Mouse (Mus musculus) urinary bladder, postnatal 36 days (tissue): Measurements from ENCODE around the gene Dhfr.

Experiments
- DNase-seq, 2 experiments: peaks; one replicate each; pipeline ENCODE4 v3.0.0; 2022; ENCODE audit warnings: low spot score in 2 of 2, mixed read lengths in 1 of 2

Gene Dhfr

DNA sequence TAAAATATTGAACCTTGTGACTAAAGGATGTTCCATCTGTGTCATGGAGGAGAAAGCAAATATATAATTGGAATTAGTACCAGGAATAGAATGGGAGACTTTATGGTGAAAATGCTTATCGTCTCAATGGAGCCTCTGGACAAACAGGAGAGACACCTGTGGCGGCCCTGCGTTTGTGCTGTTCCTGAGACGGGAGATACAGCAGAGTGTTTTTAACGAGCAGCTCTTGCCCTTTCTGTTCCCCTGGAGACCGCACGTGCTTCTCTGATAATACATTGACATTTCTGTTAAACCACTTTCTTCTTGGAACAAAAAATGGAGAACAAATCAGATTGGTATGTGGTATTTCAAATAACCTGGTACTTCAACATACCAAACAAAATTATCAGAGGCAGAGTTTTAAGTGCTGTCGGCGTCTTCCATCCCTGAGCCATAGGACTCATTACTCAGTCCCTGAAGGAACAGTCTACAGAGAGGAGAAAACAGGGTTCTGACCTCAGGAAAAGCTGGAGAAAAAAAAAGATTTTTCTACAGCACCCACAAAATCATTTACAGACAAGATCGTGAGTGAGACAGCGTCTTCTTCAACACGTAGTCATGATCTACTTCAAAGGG is 38.6 kb downstream of the Dhfr start:
- DNase-seq, result no peak

DNA sequence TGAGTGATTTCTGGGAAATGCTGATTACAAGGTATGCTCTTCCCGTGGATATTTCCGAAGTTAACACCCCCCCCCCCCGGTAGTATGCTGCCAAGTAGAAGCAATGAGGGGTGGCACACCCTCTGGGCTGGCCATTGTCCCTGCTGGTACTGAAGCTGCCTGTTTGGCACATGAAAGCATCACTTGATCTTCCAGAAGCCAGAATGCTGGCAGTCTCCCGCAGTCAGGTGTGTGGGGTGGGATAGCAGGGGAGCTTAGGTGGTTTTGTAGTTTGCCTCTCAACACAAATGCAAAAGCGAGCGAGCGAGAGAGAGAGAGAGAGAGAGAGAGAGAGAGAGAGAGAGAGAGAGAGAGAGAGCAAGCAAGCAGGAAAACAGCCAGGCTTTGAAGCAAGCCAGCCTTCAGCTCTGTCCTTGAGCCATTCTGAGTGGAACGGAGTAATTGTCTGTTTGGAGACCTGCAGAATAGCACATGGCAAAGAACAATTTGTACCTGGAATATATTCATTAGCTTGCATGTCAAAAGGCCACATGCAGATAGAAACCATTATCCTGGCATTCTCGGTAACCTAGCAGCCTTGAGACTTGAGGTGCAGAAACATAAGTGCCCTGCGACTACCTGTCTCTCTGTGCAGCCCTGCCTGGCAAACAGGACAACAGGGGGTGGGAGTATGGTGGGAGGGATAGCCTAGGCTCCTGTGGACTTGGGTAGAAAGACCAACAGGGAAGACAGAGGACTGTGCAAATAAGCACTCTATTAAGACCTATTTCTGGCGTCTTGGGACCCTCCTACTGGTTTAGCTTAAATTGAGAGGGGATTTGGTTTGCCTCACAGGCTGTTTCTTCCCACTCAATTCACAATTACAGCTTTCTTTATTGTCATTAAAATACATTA is 44.2 kb downstream of the Dhfr start:
- DNase-seq, result no peak

DNA sequence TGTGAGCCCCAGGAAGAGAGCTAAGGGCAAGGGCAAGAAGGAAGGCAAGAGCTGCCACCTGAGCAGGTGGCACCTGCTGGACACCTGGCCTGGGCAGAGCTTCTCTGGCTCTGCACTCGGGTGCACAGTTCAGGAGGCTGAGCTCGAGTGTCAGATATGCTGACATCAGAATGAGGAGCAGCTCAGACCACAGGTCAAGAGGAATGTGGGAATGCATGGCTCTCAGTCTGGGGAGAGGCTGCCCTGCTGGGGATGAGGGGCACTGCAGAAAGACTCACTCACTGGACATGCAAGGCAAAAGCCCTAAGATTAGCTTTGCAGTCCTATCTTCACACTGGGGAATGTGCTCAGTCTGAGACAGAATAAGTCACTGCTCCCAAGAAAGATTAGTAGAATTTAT is 47.5 kb downstream of the Dhfr start:
- DNase-seq, result no peak

DNA sequence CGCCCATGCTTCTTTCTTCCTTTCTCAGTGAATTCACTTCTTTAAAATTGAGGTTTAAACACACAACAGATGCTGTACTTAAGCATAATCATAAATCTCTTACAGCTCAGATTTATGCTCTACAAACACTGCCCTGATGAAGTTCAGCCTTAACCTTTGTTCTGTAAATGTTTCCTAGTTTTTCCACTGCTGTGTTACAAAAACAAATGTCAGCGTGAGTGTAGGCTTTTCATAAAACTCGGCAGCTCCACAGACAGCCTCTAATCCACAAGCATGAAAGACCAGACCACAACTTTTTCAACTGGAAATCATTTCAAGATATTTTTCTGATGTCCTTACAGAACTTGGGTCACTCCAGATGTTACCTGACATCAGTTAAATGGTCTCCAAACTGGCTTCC is 49.0 kb downstream of the Dhfr start:
- no peak for DNase-seq

DNA sequence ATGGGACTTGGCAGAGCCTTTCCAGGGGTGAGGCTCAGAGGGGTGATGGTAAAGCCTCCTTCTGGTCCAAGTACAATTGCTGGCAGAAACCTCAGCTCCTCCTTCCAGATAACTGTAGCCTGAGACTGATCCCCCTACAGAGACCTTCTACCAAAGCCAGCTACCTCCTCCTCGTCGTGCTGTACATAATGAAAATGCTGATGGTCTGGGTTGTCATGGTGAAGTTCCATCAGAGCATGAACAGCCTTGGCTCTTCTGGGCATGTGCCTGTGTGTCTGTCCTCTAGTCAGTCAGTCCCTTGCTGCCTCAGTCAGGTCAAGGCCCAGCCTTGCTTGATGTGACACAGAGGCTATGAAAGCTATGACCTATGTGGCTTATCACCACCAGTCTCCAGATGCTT is 56.0 kb downstream of the Dhfr start:
- no peak for DNase-seq

DNA sequence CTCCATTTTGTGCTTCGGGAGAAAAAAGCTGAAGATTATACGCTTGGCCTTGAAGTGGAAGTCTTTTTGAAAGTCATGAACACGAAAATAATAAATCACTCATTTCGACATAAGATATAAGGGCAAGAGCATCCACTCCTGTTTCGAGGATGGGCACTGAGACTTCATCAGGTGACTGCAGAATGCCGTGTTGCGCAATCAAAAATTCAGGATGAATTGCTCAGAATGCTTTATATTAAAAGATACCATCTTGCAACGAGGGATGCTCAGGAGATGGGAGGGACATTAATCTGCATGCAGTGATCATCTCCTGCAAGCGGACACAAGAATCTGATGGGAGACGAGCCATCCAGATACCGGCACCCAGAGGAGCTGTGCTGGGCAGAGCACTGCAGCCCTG is 65.1 kb downstream of the Dhfr start:
- no peak for DNase-seq

DNA sequence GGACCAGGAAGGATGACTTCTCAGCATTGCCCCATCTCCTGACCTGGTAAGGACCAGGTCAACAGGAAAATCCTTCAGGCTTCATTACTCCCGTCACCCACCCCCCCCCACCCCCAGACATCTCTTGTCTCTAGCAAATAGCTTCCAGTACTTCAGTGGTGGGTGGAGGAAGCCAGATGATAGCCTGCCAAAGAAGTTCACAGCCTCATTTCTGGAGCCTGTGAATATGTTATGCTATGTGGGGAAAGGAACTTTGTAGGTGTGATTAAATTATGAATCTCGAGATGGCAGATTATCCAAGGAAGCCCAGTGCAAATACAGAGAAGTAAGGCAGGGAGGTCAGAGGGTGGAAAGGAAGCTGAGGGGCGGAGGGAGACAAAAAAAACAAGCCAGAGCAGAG is 69.2 kb downstream of the Dhfr start:
- no peak for DNase-seq

DNA sequence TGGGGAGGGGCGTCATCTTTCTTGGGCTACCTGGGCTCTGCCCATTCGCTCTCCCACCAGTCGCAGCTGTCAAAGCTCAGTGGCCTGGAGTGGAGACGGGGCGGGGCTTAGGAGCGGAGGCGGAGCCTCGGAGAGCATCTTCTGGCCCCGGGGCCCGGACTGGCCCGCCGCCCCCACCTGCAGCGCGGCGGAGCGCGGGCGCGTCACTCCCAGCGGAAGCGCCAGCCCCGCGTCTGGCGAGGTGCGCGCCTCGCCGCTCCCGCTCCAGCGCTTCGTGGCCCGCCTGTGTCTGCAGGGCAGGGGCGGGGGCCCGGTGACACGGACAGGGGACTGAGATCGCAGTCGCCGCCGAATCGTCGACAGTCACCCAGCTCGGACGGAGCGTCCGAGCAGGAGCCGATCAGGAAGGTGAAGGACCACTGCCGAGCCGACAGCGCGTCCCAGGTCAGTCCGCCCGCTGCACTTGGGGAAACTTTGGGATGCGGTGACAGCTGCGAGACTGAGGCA is 71.3 kb downstream of the Dhfr start, which contains the start of gene Ankrd34b:
Gene Ankrd34b (plus strand): TSS at position 139 of the 507 bp plus-strand sequence.
- DNase-seq, result no peak

DNA sequence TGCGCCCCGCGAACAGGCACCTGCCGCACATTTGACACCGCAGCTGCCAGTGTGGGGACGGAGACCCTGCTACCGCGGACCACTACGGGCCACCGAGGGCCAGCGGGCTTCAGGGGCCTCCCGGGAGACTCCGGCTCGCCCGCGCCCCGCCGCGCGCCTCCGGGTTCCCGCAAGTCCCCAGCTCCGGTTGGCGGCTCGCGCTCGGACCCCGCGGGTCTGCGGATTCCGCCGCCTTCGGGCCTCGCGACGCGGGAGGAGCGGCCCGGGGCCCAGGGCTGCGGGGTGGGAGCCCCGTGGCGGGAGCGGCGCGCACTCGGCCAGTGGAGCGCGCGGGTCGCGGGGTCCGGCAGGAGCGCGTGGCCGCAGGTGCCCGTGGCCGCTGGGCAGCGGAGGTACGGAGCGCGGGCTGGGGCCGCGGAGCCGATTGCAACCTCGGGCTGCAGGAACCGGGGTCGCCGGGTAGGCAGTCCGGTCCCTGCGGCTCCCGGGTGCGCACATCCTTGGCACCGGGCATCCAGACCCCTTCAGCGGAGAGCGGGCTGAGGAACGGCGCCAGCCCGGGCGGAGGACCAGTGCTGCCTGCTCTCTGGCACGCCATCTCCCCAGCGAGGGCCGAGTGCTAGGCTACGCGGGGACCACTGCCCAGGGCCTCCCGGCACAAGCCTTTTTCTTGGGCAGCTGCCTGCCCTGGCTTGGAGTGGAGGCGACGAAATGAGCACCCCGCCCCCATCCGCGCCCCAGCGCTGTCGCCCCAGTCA is 71.9 kb downstream of the Dhfr start:
- no peak for DNase-seq

DNA sequence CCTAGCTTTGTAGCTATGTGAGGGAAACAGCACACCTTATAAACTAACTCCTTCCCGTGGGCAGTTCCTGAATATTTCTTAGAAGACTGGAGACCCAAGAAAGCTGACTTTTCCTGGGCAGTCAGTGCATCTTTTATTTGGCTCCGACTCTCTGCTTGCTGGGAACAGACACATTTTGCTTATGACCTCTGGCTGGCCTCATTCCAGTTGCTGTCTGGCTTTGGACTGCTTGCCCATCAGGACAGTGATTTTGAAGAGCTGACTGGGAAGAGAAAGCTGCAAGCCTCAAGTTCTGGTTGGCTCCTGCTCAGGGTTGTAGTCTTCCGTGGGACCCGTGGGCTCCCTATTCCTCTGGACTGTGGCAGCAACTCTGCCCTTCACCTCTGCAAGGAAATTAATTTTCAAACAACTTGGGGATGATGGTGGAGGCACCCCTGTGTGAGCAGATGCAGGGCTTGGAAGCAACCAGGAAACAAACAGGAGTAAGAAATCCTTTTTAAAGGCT is 72.9 kb downstream of the Dhfr start:
- no peak for DNase-seq
